Mouse (Mus musculus): ENCODE data around the gene Gm21677.
"Not testable (repeated sequence)": the region's sequence is repeated elsewhere in the genome, so short reads cannot be mapped to it uniquely, and the experiment has no call there.

Gene Gm21677

DNA sequence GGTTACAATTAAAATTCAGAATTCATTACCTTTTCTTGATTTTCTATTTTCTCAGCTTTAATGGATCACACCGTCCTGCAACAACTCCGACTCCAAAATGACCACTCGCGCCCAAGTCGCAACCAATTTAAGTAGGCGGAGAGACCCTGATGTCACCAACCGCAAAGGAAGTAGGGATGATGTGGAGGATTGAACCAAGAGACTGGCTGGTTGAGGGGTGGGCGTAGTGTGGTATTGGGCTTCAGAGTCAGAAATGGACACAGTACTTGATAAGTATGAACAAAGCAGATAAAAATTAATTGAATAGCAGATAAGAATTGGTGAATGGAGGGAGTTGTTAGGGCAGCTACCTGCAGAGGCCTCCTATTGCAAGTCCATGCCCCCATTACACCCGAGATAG is at the start of gene Gm21677:
Gm21677 (minus strand) TSS at position 101 of the 400 bp plus-strand sequence.
- not testable (repeated sequence) for DNase-seq

DNA sequence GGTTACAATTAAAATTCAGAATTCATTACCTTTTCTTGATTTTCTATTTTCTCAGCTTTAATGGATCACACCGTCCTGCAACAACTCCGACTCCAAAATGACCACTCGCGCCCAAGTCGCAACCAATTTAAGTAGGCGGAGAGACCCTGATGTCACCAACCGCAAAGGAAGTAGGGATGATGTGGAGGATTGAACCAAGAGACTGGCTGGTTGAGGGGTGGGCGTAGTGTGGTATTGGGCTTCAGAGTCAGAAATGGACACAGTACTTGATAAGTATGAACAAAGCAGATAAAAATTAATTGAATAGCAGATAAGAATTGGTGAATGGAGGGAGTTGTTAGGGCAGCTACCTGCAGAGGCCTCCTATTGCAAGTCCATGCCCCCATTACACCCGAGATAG is 39.0 kb upstream of the Gm21677 start, which contains the start of gene Gm21693:
Gm21693 (minus strand) TSS at position 101 of the 400 bp plus-strand sequence.
- DNase-seq = not testable (repeated sequence)

DNA sequence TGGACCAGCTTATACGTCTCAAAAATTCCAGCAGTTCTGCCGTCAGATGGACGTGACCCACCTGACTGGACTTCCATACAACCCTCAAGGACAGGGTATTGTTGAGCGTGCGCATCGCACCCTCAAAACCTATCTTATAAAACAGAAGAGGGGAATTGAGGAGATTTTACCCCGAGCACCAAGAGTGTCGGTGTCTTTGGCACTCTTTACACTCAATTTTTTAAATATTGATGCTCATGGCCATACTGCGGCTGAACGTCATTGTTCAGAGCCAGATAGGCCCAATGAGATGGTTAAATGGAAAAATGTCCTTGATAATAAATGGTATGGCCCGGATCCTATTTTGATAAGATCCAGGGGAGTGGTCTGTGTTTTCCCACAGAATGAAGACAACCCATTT is 34.4 kb upstream of the Gm21677 start:
- DNase-seq = not testable (repeated sequence)
